Mouse (Mus musculus): ENCODE data around the gene Psme2. TPM values are rescaled to one million over a fixed set of nuclear protein-coding genes. Genes with fewer than 3 reads are reported as not detected.
A peak's percentile ranks its signal among the peaks of the same experiment; 100 is the strongest.

The Psme2 gene
- polyA plus RNA-seq, 1 experiment from 2014 or later, result 308 TPM

- 65% methylated on average over 12 of the region's 13 CpGs for WGBS
- DNase-seq (ENCODE audit: low spot score) (no peak), ATAC-seq (no peak)
- TF ChIP-seq CTCF (IDR thresholded peaks at IDR 0.05) (no peak), EP300 (IDR thresholded peaks at IDR 0.05) (no peak)
- Histone ChIP-seq H3K4me3 (ENCODE audit: low read depth, low read length) (no peak overlapping the region), H3K27me3 (replicated peaks; ENCODE audit: insufficient read depth, low read length) (no peaks in the 10 kb centered on the region), H3K27ac (ENCODE audit: low read length) (peak overlapping the region; percentile 69), H3K4me1 (ENCODE audit: insufficient read depth, low read depth, low read length) (peaks cover 3% of the 10 kb centered on the region; the same call in 1 of the 2 replicates), H3K9ac (replicated peaks; ENCODE audit: low read depth) (no peak overlapping the region), H3K4me2 (replicated peaks; ENCODE audit: low read depth, low read length) (no peak overlapping the region), H3K9me3 (ENCODE audit: low read length) (no peaks in the 10 kb centered on the region), H3K36me3 (ENCODE audit: insufficient read depth, low read length) (0 out of 2 replicates have a peak, but pooled peaks cover 8% of the 10 kb centered on the region)
Observed at GRCm38 (mm10) chr14:55575711-55576110, 15.2 kb downstream of the Psme2 start.

GRCm38 (mm10) chr14:55575302-55575701 is 15.6 kb downstream of the Psme2 start, which contains the start of gene Fitm1:
Gene Fitm1 (plus strand): TSS chr14:55575617.
- Histone ChIP-seq H3K9ac (replicated peaks; ENCODE audit: low read depth) (no peak within 1 kb of the TSS; the same call in 1 of the 2 replicates), H3K4me3 (ENCODE audit: low read depth, low read length) (no peak within 1 kb of the TSS), H3K9me3 (ENCODE audit: low read length) (no peaks in the 10 kb centered on the region), H3K27me3 (replicated peaks; ENCODE audit: insufficient read depth, low read length) (no peaks in the 10 kb centered on the region), H3K36me3 (ENCODE audit: insufficient read depth, low read length) (0 out of 2 replicates have a peak, but pooled peaks cover 4% of the 10 kb centered on the region), H3K4me2 (replicated peaks; ENCODE audit: low read depth, low read length) (no peak within 1 kb of the TSS), H3K4me1 (ENCODE audit: insufficient read depth, low read depth, low read length) (peaks cover 3% of the 10 kb centered on the region; the same call in 1 of the 2 replicates), H3K27ac (ENCODE audit: low read length) (peak within 1 kb of the TSS; percentile 69)
- TF ChIP-seq EP300 (IDR thresholded peaks at IDR 0.05) (no peak), CTCF (IDR thresholded peaks at IDR 0.05) (no peak)
- DNase-seq (ENCODE audit: low spot score), result no peak
- ATAC-seq, result no peak
- 64% methylated on average over 8 of the region's 8 CpGs for WGBS

GRCm38 (mm10) chr14:55571760-55572159 is 19.2 kb downstream of the Psme2 start:
- TF ChIP-seq EP300 (IDR thresholded peaks at IDR 0.05) (no peak), CTCF (IDR thresholded peaks at IDR 0.05) (no peak)
- no peaks in the 10 kb centered on the region for H3K9me3 ChIP-seq (ENCODE audit: low read length)
- ATAC-seq, result no peak

GRCm38 (mm10) chr14:55570588-55570987 is 20.3 kb downstream of the Psme2 start:
- TF ChIP-seq CTCF (IDR thresholded peaks at IDR 0.05), result no peak
- TF ChIP-seq EP300 (IDR thresholded peaks at IDR 0.05), result no peak
- H3K9ac ChIP-seq (replicated peaks; ENCODE audit: low read depth), result no peak overlapping the region
- H3K27me3 ChIP-seq (replicated peaks; ENCODE audit: insufficient read depth, low read length), result no peaks in the 10 kb centered on the region
- DNase-seq (ENCODE audit: low spot score) (no peak), ATAC-seq (no peak)
- H3K4me1 ChIP-seq (ENCODE audit: insufficient read depth, low read depth, low read length), result peaks cover 3% of the 10 kb centered on the region; the same call in 1 of the 2 replicates
- H3K36me3 ChIP-seq (ENCODE audit: insufficient read depth, low read length), result peaks cover 3% of the 10 kb centered on the region; the same call in 1 of the 2 replicates
- no peak overlapping the region for H3K27ac ChIP-seq (ENCODE audit: low read length)
- H3K4me2 ChIP-seq (replicated peaks; ENCODE audit: low read depth, low read length), result no peak overlapping the region
- H3K9me3 ChIP-seq (ENCODE audit: low read length), result no peaks in the 10 kb centered on the region
- H3K4me3 ChIP-seq (ENCODE audit: low read depth, low read length), result no peak overlapping the region
- WGBS, result 71% methylated on average over 2 of the region's 2 CpGs

More at GRCm38 (mm10) chr14:55571760-55572159, 19.2 kb downstream of the Psme2 start:
- Histone ChIP-seq H3K27ac (ENCODE audit: low read length) (no peak overlapping the region), H3K4me3 (ENCODE audit: low read depth, low read length) (no peak overlapping the region), H3K9ac (replicated peaks; ENCODE audit: low read depth) (no peak overlapping the region), H3K4me2 (replicated peaks; ENCODE audit: low read depth, low read length) (no peak overlapping the region), H3K36me3 (ENCODE audit: insufficient read depth, low read length) (no peaks in the 10 kb centered on the region; the same call in 1 of the 2 replicates), H3K4me1 (ENCODE audit: insufficient read depth, low read depth, low read length) (peaks cover 3% of the 10 kb centered on the region; the same call in 1 of the 2 replicates), H3K27me3 (replicated peaks; ENCODE audit: insufficient read depth, low read length) (no peaks in the 10 kb centered on the region)
- no peak for DNase-seq (ENCODE audit: low spot score)

GRCm38 (mm10) chr14:55567496-55567895 is 23.4 kb downstream of the Psme2 start:
- DNase-seq (ENCODE audit: low spot score) (no peak), ATAC-seq (no peak)
- Histone ChIP-seq H3K9ac (replicated peaks; ENCODE audit: low read depth) (no peak overlapping the region), H3K27me3 (replicated peaks; ENCODE audit: insufficient read depth, low read length) (no peaks in the 10 kb centered on the region), H3K4me2 (replicated peaks; ENCODE audit: low read depth, low read length) (no peak overlapping the region), H3K9me3 (ENCODE audit: low read length) (no peaks in the 10 kb centered on the region), H3K27ac (ENCODE audit: low read length) (no peak overlapping the region), H3K4me1 (ENCODE audit: insufficient read depth, low read depth, low read length) (no peaks in the 10 kb centered on the region), H3K4me3 (ENCODE audit: low read depth, low read length) (no peak overlapping the region), H3K36me3 (ENCODE audit: insufficient read depth, low read length) (peaks cover 17% of the 10 kb centered on the region; the same call in 1 of the 2 replicates)
- 80% methylated on average over 3 of the region's 3 CpGs for WGBS
- TF ChIP-seq EP300 (IDR thresholded peaks at IDR 0.05) (no peak), CTCF (IDR thresholded peaks at IDR 0.05) (no peak)

GRCm38 (mm10) chr14:55565748-55566147 is 25.2 kb downstream of the Psme2 start:
- no peak overlapping the region for H3K4me3 ChIP-seq (ENCODE audit: low read depth, low read length)
- ATAC-seq (no peak), DNase-seq (ENCODE audit: low spot score) (no peak)
- TF ChIP-seq EP300 (IDR thresholded peaks at IDR 0.05) (no peak), CTCF (IDR thresholded peaks at IDR 0.05) (peak; percentile 35)
- 70% methylated on average over 3 of the region's 3 CpGs for WGBS
- peaks cover 7% of the 10 kb centered on the region; the same call in 1 of the 2 replicates for H3K4me1 ChIP-seq (ENCODE audit: insufficient read depth, low read depth, low read length)
- no peaks in the 10 kb centered on the region for H3K9me3 ChIP-seq (ENCODE audit: low read length)
- H3K4me2 ChIP-seq (replicated peaks; ENCODE audit: low read depth, low read length), result no peak overlapping the region
- H3K27ac ChIP-seq (ENCODE audit: low read length), result no peak overlapping the region
- no peak overlapping the region for H3K9ac ChIP-seq (replicated peaks; ENCODE audit: low read depth)
- H3K36me3 ChIP-seq (ENCODE audit: insufficient read depth, low read length), result peaks cover 17% of the 10 kb centered on the region; the same call in 1 of the 2 replicates
- no peaks in the 10 kb centered on the region for H3K27me3 ChIP-seq (replicated peaks; ENCODE audit: insufficient read depth, low read length)

Measured in lung, postnatal 0 days (tissue).